Mouse (Mus musculus): ENCODE results near the gene Clic3. TPM values are rescaled to one million over a fixed set of nuclear protein-coding genes. Genes with fewer than 3 reads are reported as not detected.

The Clic3 gene
- polyA plus RNA-seq, 1 experiment from 2014 or later: 1.4 TPM

- H3K9me3 ChIP-seq (ENCODE audit: low read length): no peaks in the 10 kb centered on the region
- H3K4me3 ChIP-seq (ENCODE audit: low read depth, low read length): no peak overlapping the region
- DNase-seq (no peak), ATAC-seq (no peak)
- no peak for TF ChIP-seq CTCF (IDR thresholded peaks at IDR 0.05; ENCODE audit: low read depth)
- TF ChIP-seq EP300 (IDR thresholded peaks at IDR 0.05; ENCODE audit: low read depth): no peak
- H3K4me1 ChIP-seq (ENCODE audit: insufficient read depth): 0 out of 2 replicates have a peak, but pooled peaks cover 6% of the 10 kb centered on the region
- H3K27ac ChIP-seq (ENCODE audit: low read depth): peak overlapping the region; percentile 39
- 50% methylated on average over 1 of the region's 1 CpGs for WGBS (ENCODE audit: insufficient replicate concordance)
- H3K9ac ChIP-seq (replicated peaks): no peak overlapping the region
- no peaks in the 10 kb centered on the region for H3K36me3 ChIP-seq (replicated peaks; ENCODE audit: insufficient read depth, low read length)
- H3K27me3 ChIP-seq (ENCODE audit: insufficient read depth, low read length): peaks cover 3% of the 10 kb centered on the region; the same call in 1 of the 2 replicates
- H3K4me2 ChIP-seq (ENCODE audit: low read depth, low read length): peak overlapping the region; percentile 29; the same call in 1 of the 2 replicates
These were observed 33.0 kb upstream of the Clic3 start for GRCm38 (mm10) chr2:25423626-25424025.

GRCm38 (mm10) chr2:25425481-25425880 lies 31.2 kb upstream of the Clic3 start:
- Histone ChIP-seq H3K4me1 (ENCODE audit: insufficient read depth) (peaks cover 12% of the 10 kb centered on the region; the same call in 1 of the 2 replicates), H3K4me3 (ENCODE audit: low read depth, low read length) (no peak overlapping the region), H3K9me3 (ENCODE audit: low read length) (no peaks in the 10 kb centered on the region), H3K36me3 (replicated peaks; ENCODE audit: insufficient read depth, low read length) (no peaks in the 10 kb centered on the region), H3K4me2 (ENCODE audit: low read depth, low read length) (no peak overlapping the region), H3K27ac (ENCODE audit: low read depth) (no peak overlapping the region), H3K9ac (replicated peaks) (no peak overlapping the region), H3K27me3 (ENCODE audit: insufficient read depth, low read length) (peaks cover 3% of the 10 kb centered on the region; the same call in 1 of the 2 replicates)
- no peak for DNase-seq
- ATAC-seq: no peak
- 67% methylated on average over 27 of the region's 27 CpGs for WGBS (ENCODE audit: insufficient replicate concordance)
- TF ChIP-seq EP300 (IDR thresholded peaks at IDR 0.05; ENCODE audit: low read depth) (no peak), CTCF (IDR thresholded peaks at IDR 0.05; ENCODE audit: low read depth) (no peak)

- Histone ChIP-seq H3K9ac (replicated peaks) (no peak overlapping the region), H3K27ac (ENCODE audit: low read depth) (no peak overlapping the region; the same call in 1 of the 2 replicates), H3K36me3 (replicated peaks; ENCODE audit: insufficient read depth, low read length) (no peaks in the 10 kb centered on the region), H3K9me3 (ENCODE audit: low read length) (no peaks in the 10 kb centered on the region), H3K4me3 (ENCODE audit: low read depth, low read length) (no peak overlapping the region), H3K27me3 (ENCODE audit: insufficient read depth, low read length) (peaks cover 3% of the 10 kb centered on the region; the same call in 1 of the 2 replicates), H3K4me2 (ENCODE audit: low read depth, low read length) (no peak overlapping the region), H3K4me1 (ENCODE audit: insufficient read depth) (peaks cover 12% of the 10 kb centered on the region; the same call in 1 of the 2 replicates)
- no peak for TF ChIP-seq EP300 (IDR thresholded peaks at IDR 0.05; ENCODE audit: low read depth)
- TF ChIP-seq CTCF (IDR thresholded peaks at IDR 0.05; ENCODE audit: low read depth): peak; percentile 95
- DNase-seq (peak; percentile 85), ATAC-seq (peak; percentile 11; the same call in 1 of the 2 replicates)
- 9% methylated on average over 5 of the region's 5 CpGs for WGBS (ENCODE audit: insufficient replicate concordance)
These were observed 29.9 kb upstream of the Clic3 start for GRCm38 (mm10) chr2:25426721-25427191.

- no peak for TF ChIP-seq CTCF (IDR thresholded peaks at IDR 0.05; ENCODE audit: low read depth)
- no peak for TF ChIP-seq EP300 (IDR thresholded peaks at IDR 0.05; ENCODE audit: low read depth)
- H3K4me2 ChIP-seq (ENCODE audit: low read depth, low read length): no peak overlapping the region
- ATAC-seq (no peak), DNase-seq (no peak)
- no peak overlapping the region for H3K4me3 ChIP-seq (ENCODE audit: low read depth, low read length)
- H3K27ac ChIP-seq (ENCODE audit: low read depth): no peak overlapping the region
- H3K36me3 ChIP-seq (replicated peaks; ENCODE audit: insufficient read depth, low read length): no peaks in the 10 kb centered on the region
- no peaks in the 10 kb centered on the region for H3K9me3 ChIP-seq (ENCODE audit: low read length)
- WGBS (ENCODE audit: insufficient replicate concordance): 82% methylated on average over 5 of the region's 5 CpGs
- no peak overlapping the region for H3K9ac ChIP-seq (replicated peaks)
- H3K4me1 ChIP-seq (ENCODE audit: insufficient read depth): peaks cover 12% of the 10 kb centered on the region; the same call in 1 of the 2 replicates
- H3K27me3 ChIP-seq (ENCODE audit: insufficient read depth, low read length): peaks cover 3% of the 10 kb centered on the region; the same call in 1 of the 2 replicates
These were observed 29.4 kb upstream of the Clic3 start for GRCm38 (mm10) chr2:25427256-25427655.

- Histone ChIP-seq H3K27me3 (ENCODE audit: insufficient read depth, low read length) (peaks cover 3% of the 10 kb centered on the region; the same call in 1 of the 2 replicates), H3K4me1 (ENCODE audit: insufficient read depth) (peaks cover 9% of the 10 kb centered on the region; the same call in 1 of the 2 replicates), H3K27ac (ENCODE audit: low read depth) (no peak within 1 kb of the TSS), H3K9ac (replicated peaks) (peak within 1 kb of the TSS; percentile 68), H3K4me3 (ENCODE audit: low read depth, low read length) (peak within 1 kb of the TSS; percentile 59), H3K9me3 (ENCODE audit: low read length) (no peaks in the 10 kb centered on the region), H3K36me3 (replicated peaks; ENCODE audit: insufficient read depth, low read length) (no peaks in the 10 kb centered on the region), H3K4me2 (ENCODE audit: low read depth, low read length) (peak within 1 kb of the TSS; percentile 100)
- WGBS (ENCODE audit: insufficient replicate concordance): 1% methylated on average over 71 of the region's 89 CpGs
- ATAC-seq (peak; percentile 89), DNase-seq (peak; percentile 93)
- TF ChIP-seq EP300 (IDR thresholded peaks at IDR 0.05; ENCODE audit: low read depth) (no peak), CTCF (IDR thresholded peaks at IDR 0.05; ENCODE audit: low read depth) (peak; percentile 94)
These were observed 28.0 kb upstream of the Clic3 start, which contains the start of gene Abca2 for GRCm38 (mm10) chr2:25428442-25429236. TSS of gene Abca2 (plus strand) at chr2:25428703.
